Mouse (Mus musculus) kidney, embryonic 16.5 days (tissue): ENCODE results near the gene Tmem243. TPM values are rescaled to one million over a fixed set of nuclear protein-coding genes. Genes with fewer than 3 reads are reported as not detected.

Experiments used
- ATAC-seq: fragments of 200-750 bp; cut with Nextera tagmentation; 2 replicates; pipeline ENCODE4 v1.8.0; 2017; ENCODE audit warnings: moderate TSS enrichment; ENCODE audit not compliant: low FRiP score, low TSS enrichment
- H3K27ac ChIP-seq: fragments of 300-500 bp; sonication (generic); 2 replicates; pipeline ENCODE4 v1.5.1; 2014; ENCODE audit warnings: low read length
- H3K27me3 ChIP-seq: fragments of 300-500 bp; sonication (generic); 2 replicates; pipeline ENCODE4 v1.6.1; 2014; ENCODE audit warnings: low read length, control low read depth, mixed read lengths; ENCODE audit not compliant: insufficient read depth
- H3K36me3 ChIP-seq: fragments of 300-500 bp; sonication (generic); 2 replicates; pipeline ENCODE4 v1.6.1; 2014; ENCODE audit warnings: low read length, control low read depth, mixed read lengths; ENCODE audit not compliant: insufficient read depth
- H3K4me1 ChIP-seq: fragments of 300-500 bp; sonication (generic); 2 replicates; pipeline ENCODE4 v1.6.1; 2014; ENCODE audit warnings: low read length, control low read depth, mixed read lengths; ENCODE audit not compliant: insufficient read depth
- H3K4me2 ChIP-seq: fragments of 300-500 bp; sonication (generic); replicated peaks from 2 replicates; pipeline ENCODE4 v1.6.1; 2014; ENCODE audit warnings: low read depth, low read length
- H3K4me3 ChIP-seq: fragments of 300-500 bp; sonication (generic); 2 replicates; pipeline ENCODE4 v1.5.1; 2014; ENCODE audit warnings: mild to moderate bottlenecking, low read length
- H3K9ac ChIP-seq: fragments of 300-500 bp; sonication (generic); replicated peaks from 2 replicates; pipeline ENCODE4 v1.6.1; 2014; ENCODE audit warnings: low read length
- H3K9me3 ChIP-seq: fragments of 300-500 bp; sonication (generic); 2 replicates; pipeline ENCODE4 v1.6.1; 2016; ENCODE audit warnings: low read length, control low read depth
- WGBS: fragments of 180-500 bp; shearing (Covaris S2); extraction: QIAGEN DNeasy Blood & Tissue Kit; methylation state at CpG from one replicate; pipeline ENCODE4 v1.1.7; 2014; 5-methylcytosine and 5-hydroxymethylcytosine counted together
- polyA plus RNA-seq: library from polyadenylated mRNA; unstranded; fragments of >200 nt; fragmentation: Nextera tagmentation; extraction: Ambion mirVana; gene quantifications from 2 replicates; pipeline ENCODE4 v1.2.1, GENCODE M21; 2015

The Tmem243 gene
- polyA plus RNA-seq, 1 experiment from 2014 or later = 18.6 TPM

GRCm38 (mm10) chr5:9131786-9132185 lies 31.3 kb downstream of the Tmem243 start:
- no peak for ATAC-seq
- no peaks in the 10 kb centered on the region for H3K9me3 ChIP-seq

GRCm38 (mm10) chr5:9135588-9135987 lies 35.1 kb downstream of the Tmem243 start:
- ATAC-seq = no peak

More at GRCm38 (mm10) chr5:9131786-9132185, 31.3 kb downstream of the Tmem243 start:
- Histone ChIP-seq H3K4me3 (no peak overlapping the region), H3K9ac (no peak overlapping the region), H3K27me3 (no peaks in the 10 kb centered on the region), H3K4me2 (no peak overlapping the region), H3K27ac (no peak overlapping the region), H3K36me3 (peaks cover 39% of the 10 kb centered on the region), H3K4me1 (no peaks in the 10 kb centered on the region)
- WGBS = 93% methylated on average over 7 of the region's 7 CpGs

GRCm38 (mm10) chr5:9140724-9141123 lies 40.3 kb downstream of the Tmem243 start:
- H3K4me1 ChIP-seq = no peaks in the 10 kb centered on the region
- H3K36me3 ChIP-seq = peaks cover 29% of the 10 kb centered on the region
- no peak overlapping the region for H3K9ac ChIP-seq
- no peaks in the 10 kb centered on the region for H3K27me3 ChIP-seq
- 95% methylated on average over 8 of the region's 8 CpGs for WGBS
- no peak overlapping the region for H3K4me2 ChIP-seq
- H3K27ac ChIP-seq = no peak overlapping the region
- H3K4me3 ChIP-seq = no peak overlapping the region
- no peak for ATAC-seq
- no peaks in the 10 kb centered on the region for H3K9me3 ChIP-seq

More at GRCm38 (mm10) chr5:9135588-9135987, 35.1 kb downstream of the Tmem243 start:
- Histone ChIP-seq H3K36me3 (peaks cover 35% of the 10 kb centered on the region), H3K4me2 (no peak overlapping the region), H3K4me1 (no peaks in the 10 kb centered on the region), H3K9ac (no peak overlapping the region), H3K4me3 (no peak overlapping the region), H3K9me3 (no peaks in the 10 kb centered on the region), H3K27me3 (no peaks in the 10 kb centered on the region), H3K27ac (no peak overlapping the region)
- WGBS = 68% methylated on average over 3 of the region's 3 CpGs

- no peaks in the 10 kb centered on the region for H3K9me3 ChIP-seq
- no peak for ATAC-seq
- H3K27ac ChIP-seq = no peak overlapping the region
- H3K4me3 ChIP-seq = no peak overlapping the region
- H3K4me1 ChIP-seq = no peaks in the 10 kb centered on the region
- peaks cover 27% of the 10 kb centered on the region for H3K36me3 ChIP-seq
- WGBS = 92% methylated on average over 6 of the region's 6 CpGs
- H3K4me2 ChIP-seq = no peak overlapping the region
- H3K27me3 ChIP-seq = no peaks in the 10 kb centered on the region
- H3K9ac ChIP-seq = no peak overlapping the region
Observed at GRCm38 (mm10) chr5:9142376-9142775, 41.9 kb downstream of the Tmem243 start.

- H3K27ac ChIP-seq = no peak overlapping the region
- no peak overlapping the region for H3K4me2 ChIP-seq
- no peak for ATAC-seq
- no peaks in the 10 kb centered on the region for H3K4me1 ChIP-seq
- no peaks in the 10 kb centered on the region for H3K9me3 ChIP-seq
- peaks cover 18% of the 10 kb centered on the region for H3K36me3 ChIP-seq
- WGBS = 87% methylated on average over 8 of the region's 8 CpGs
- no peak overlapping the region for H3K4me3 ChIP-seq
- H3K9ac ChIP-seq = no peak overlapping the region
- H3K27me3 ChIP-seq = no peaks in the 10 kb centered on the region
Observed at GRCm38 (mm10) chr5:9149273-9149850, 48.9 kb downstream of the Tmem243 start.

GRCm38 (mm10) chr5:9156746-9157145 lies 56.3 kb downstream of the Tmem243 start:
- H3K36me3 ChIP-seq = peaks cover 4% of the 10 kb centered on the region; the same call in 1 of the 2 replicates
- no peak overlapping the region for H3K4me2 ChIP-seq
- H3K27me3 ChIP-seq = no peaks in the 10 kb centered on the region
- no peak for ATAC-seq
- no peak overlapping the region for H3K27ac ChIP-seq
- no peaks in the 10 kb centered on the region for H3K9me3 ChIP-seq
- H3K4me3 ChIP-seq = no peak overlapping the region
- H3K4me1 ChIP-seq = peaks cover 10% of the 10 kb centered on the region; the same call in 1 of the 2 replicates
- H3K9ac ChIP-seq = no peak overlapping the region

- Histone ChIP-seq H3K9ac (no peak overlapping the region), H3K36me3 (0 out of 2 replicates have a peak, but pooled peaks cover 1% of the 10 kb centered on the region), H3K27ac (no peak overlapping the region), H3K4me3 (no peak overlapping the region), H3K9me3 (no peaks in the 10 kb centered on the region), H3K4me1 (peaks cover 12% of the 10 kb centered on the region; the same call in 1 of the 2 replicates), H3K27me3 (no peaks in the 10 kb centered on the region), H3K4me2 (no peak overlapping the region)
- 65% methylated on average over 1 of the region's 1 CpGs for WGBS
- ATAC-seq = no peak
Observed at GRCm38 (mm10) chr5:9157336-9157735, 56.9 kb downstream of the Tmem243 start.

- Histone ChIP-seq H3K9ac (peak overlapping the region; percentile 97), H3K27me3 (no peaks in the 10 kb centered on the region), H3K4me1 (peaks cover 16% of the 10 kb centered on the region; the same call in 1 of the 2 replicates), H3K36me3 (no peaks in the 10 kb centered on the region), H3K9me3 (no peaks in the 10 kb centered on the region), H3K27ac (peak overlapping the region; percentile 100), H3K4me3 (peak overlapping the region; percentile 92), H3K4me2 (peak overlapping the region; percentile 67)
- ATAC-seq = peak; percentile 80
- under 1% methylated on average over 37 of the region's 55 CpGs for WGBS
Observed at GRCm38 (mm10) chr5:9160831-9161455, 60.5 kb downstream of the Tmem243 start.

- peaks cover 14% of the 10 kb centered on the region; the same call in 1 of the 2 replicates for H3K4me1 ChIP-seq
- peak within 1 kb of the TSS; percentile 97 for H3K9ac ChIP-seq
- peak; percentile 97 for ATAC-seq
- no peaks in the 10 kb centered on the region for H3K36me3 ChIP-seq
- H3K9me3 ChIP-seq = no peaks in the 10 kb centered on the region
- H3K27ac ChIP-seq = peak within 1 kb of the TSS; percentile 100
- H3K4me2 ChIP-seq = peak within 1 kb of the TSS; percentile 73
- no peaks in the 10 kb centered on the region for H3K27me3 ChIP-seq
- H3K4me3 ChIP-seq = peak within 1 kb of the TSS; percentile 92
- WGBS = under 1% methylated on average over 60 of the region's 64 CpGs
Observed at GRCm38 (mm10) chr5:9161456-9162041, 61.1 kb downstream of the Tmem243 start, which contains the start of gene Dmtf1. Gene Dmtf1, minus strand, starts transcription at chr5:9161776.

GRCm38 (mm10) chr5:9162088-9162487 lies 61.6 kb downstream of the Tmem243 start:
- Histone ChIP-seq H3K27me3 (no peaks in the 10 kb centered on the region), H3K27ac (peak overlapping the region; percentile 100), H3K9ac (peak overlapping the region; percentile 65), H3K4me3 (peak overlapping the region; percentile 92), H3K36me3 (no peaks in the 10 kb centered on the region), H3K4me2 (peak overlapping the region; percentile 73), H3K4me1 (peaks cover 11% of the 10 kb centered on the region; the same call in 1 of the 2 replicates), H3K9me3 (no peaks in the 10 kb centered on the region)
- 16% methylated on average over 7 of the region's 7 CpGs for WGBS
- ATAC-seq = peak; percentile 39
